Mouse (Mus musculus) C2C12 (cell line): ENCODE data around the gene Ehmt2. TPM values are rescaled to one million over a fixed set of nuclear protein-coding genes. Genes with fewer than 3 reads are reported as not detected.

Experiments used
- H3K27me3 ChIP-seq: one replicate; pipeline ENCODE4 v1.6.1; 2011; ENCODE audit not compliant: control insufficient read depth, insufficient read depth, insufficient read length
- H3K36me3 ChIP-seq: one replicate; pipeline ENCODE4 v1.6.1; 2011; ENCODE audit not compliant: control insufficient read depth, insufficient read depth
- H3K4me3 ChIP-seq: one replicate; pipeline ENCODE4 v1.5.1; 2011; ENCODE audit warnings: mild to moderate bottlenecking, control low read depth; ENCODE audit not compliant: poor library complexity, insufficient read depth, severe bottlenecking
- H3K79me2 ChIP-seq: one replicate; pipeline ENCODE4 v1.6.1; 2011; ENCODE audit not compliant: control insufficient read depth, insufficient read depth
- H3K79me3 ChIP-seq: one replicate; pipeline ENCODE4 v1.6.1; 2011; ENCODE audit warnings: low read depth, control low read depth
- H3ac ChIP-seq: one replicate; pipeline ENCODE3; 2011; ENCODE audit warnings: low read depth; ENCODE audit not compliant: control insufficient read depth, insufficient read length
- CEBPB ChIP-seq: IDR thresholded peaks from one replicate; pipeline ENCODE4 v1.6.1; 2011; ENCODE audit warnings: low read depth, mild to moderate bottlenecking, control low read depth, moderate library complexity
- CTCF ChIP-seq: IDR thresholded peaks from one replicate; pipeline ENCODE4 v1.5.1; 2011; ENCODE audit not compliant: control insufficient read depth, insufficient read depth, insufficient read length
- FOSL1 ChIP-seq: IDR thresholded peaks from one replicate; pipeline ENCODE4 v1.8.0; 2011; ENCODE audit warnings: mild to moderate bottlenecking, low read length; ENCODE audit not compliant: poor library complexity, insufficient read depth, severe bottlenecking
- MAX ChIP-seq: IDR thresholded peaks from one replicate; pipeline ENCODE4 v1.6.1; 2011; ENCODE audit warnings: mild to moderate bottlenecking, control low read depth
- MYOD1 ChIP-seq: IDR thresholded peaks from one replicate; pipeline ENCODE4 v1.6.1; 2011; ENCODE audit warnings: low read depth; ENCODE audit not compliant: control insufficient read depth, insufficient read length
- MYOG ChIP-seq: IDR thresholded peaks from one replicate; pipeline ENCODE4 v1.6.1; 2011; ENCODE audit not compliant: control insufficient read depth, insufficient read length; ENCODE audit errors: extremely low read depth
- USF1 ChIP-seq: IDR thresholded peaks from one replicate; pipeline ENCODE4 v1.6.1; 2011; ENCODE audit warnings: low read depth, mild to moderate bottlenecking, control low read depth, moderate library complexity
- polyA plus RNA-seq: library from polyadenylated mRNA; unstranded; fragments of >200 nt; fragmentation: generic; extraction: Trizol; gene quantifications from one replicate; pipeline ENCODE4 v1.2.1, GENCODE M21; 2012; ENCODE audit warnings: missing spikeins

Gene Ehmt2
- polyA plus RNA-seq, 1 experiment = 106 TPM

GRCm38 (mm10) chr17:34874321-34874720 is 23.9 kb upstream of the Ehmt2 start:
- TF ChIP-seq MAX (no peak), MYOD1 (no peak), USF1 (no peak), MYOG (no peak), CEBPB (no peak), CTCF (no peak), FOSL1 (no peak)
- Histone ChIP-seq H3K27me3 (peaks cover 4% of the 10 kb centered on the region), H3K79me3 (no peaks in the 10 kb centered on the region)

GRCm38 (mm10) chr17:34879336-34879879 is 18.9 kb upstream of the Ehmt2 start, which contains the start of gene Zbtb12:
TSS of gene Zbtb12 (plus strand) at chr17:34879483.
- H3K4me3 ChIP-seq = no peak within 1 kb of the TSS

More at GRCm38 (mm10) chr17:34874321-34874720, 23.9 kb upstream of the Ehmt2 start:
- no peak overlapping the region for H3K4me3 ChIP-seq
- no peaks in the 10 kb centered on the region for H3K36me3 ChIP-seq
- H3ac ChIP-seq = no peak overlapping the region
- no peaks in the 10 kb centered on the region for H3K79me2 ChIP-seq

GRCm38 (mm10) chr17:34881166-34881565 is 17.1 kb upstream of the Ehmt2 start:
- TF ChIP-seq MYOD1 = no peak
- no peak for TF ChIP-seq MAX
- no peak for TF ChIP-seq USF1
- TF ChIP-seq CTCF = no peak
- no peak for TF ChIP-seq MYOG
- TF ChIP-seq FOSL1 = no peak
- TF ChIP-seq CEBPB = no peak
- Histone ChIP-seq H3K79me2 (no peaks in the 10 kb centered on the region), H3K27me3 (no peaks in the 10 kb centered on the region), H3K4me3 (no peak overlapping the region), H3K79me3 (no peaks in the 10 kb centered on the region), H3K36me3 (no peaks in the 10 kb centered on the region), H3ac (no peak overlapping the region)

More at GRCm38 (mm10) chr17:34879336-34879879, 18.9 kb upstream of the Ehmt2 start, which contains the start of gene Zbtb12:
- H3ac ChIP-seq = no peak within 1 kb of the TSS
- TF ChIP-seq MYOG (no peak), USF1 (no peak), CEBPB (no peak), FOSL1 (no peak), MYOD1 (no peak), CTCF (no peak), MAX (no peak)
- no peaks in the 10 kb centered on the region for H3K79me2 ChIP-seq
- H3K36me3 ChIP-seq = no peaks in the 10 kb centered on the region
- no peaks in the 10 kb centered on the region for H3K27me3 ChIP-seq
- no peaks in the 10 kb centered on the region for H3K79me3 ChIP-seq

- TF ChIP-seq USF1 (no peak), FOSL1 (no peak)
- H3K79me3 ChIP-seq = no peaks in the 10 kb centered on the region
- H3K79me2 ChIP-seq = no peaks in the 10 kb centered on the region
- H3ac ChIP-seq = no peak within 1 kb of the TSS
- H3K27me3 ChIP-seq = no peaks in the 10 kb centered on the region
- no peak within 1 kb of the TSS for H3K4me3 ChIP-seq
- no peaks in the 10 kb centered on the region for H3K36me3 ChIP-seq
Observed at GRCm38 (mm10) chr17:34881683-34882310, 16.5 kb upstream of the Ehmt2 start, which contains the start of gene Gm20547. TSS of gene Gm20547 (minus strand) at chr17:34882042.

GRCm38 (mm10) chr17:34883332-34883731 is 14.9 kb upstream of the Ehmt2 start:
- H3K4me3 ChIP-seq = no peak overlapping the region
- no peaks in the 10 kb centered on the region for H3K79me3 ChIP-seq
- H3K79me2 ChIP-seq = no peaks in the 10 kb centered on the region
- TF ChIP-seq MAX = no peak
- TF ChIP-seq MYOG = no peak
- no peak for TF ChIP-seq FOSL1
- TF ChIP-seq USF1 = no peak
- TF ChIP-seq MYOD1 = no peak
- no peak for TF ChIP-seq CEBPB
- no peak for TF ChIP-seq CTCF
- H3ac ChIP-seq = no peak overlapping the region
- H3K36me3 ChIP-seq = no peaks in the 10 kb centered on the region
- no peaks in the 10 kb centered on the region for H3K27me3 ChIP-seq

DNA sequence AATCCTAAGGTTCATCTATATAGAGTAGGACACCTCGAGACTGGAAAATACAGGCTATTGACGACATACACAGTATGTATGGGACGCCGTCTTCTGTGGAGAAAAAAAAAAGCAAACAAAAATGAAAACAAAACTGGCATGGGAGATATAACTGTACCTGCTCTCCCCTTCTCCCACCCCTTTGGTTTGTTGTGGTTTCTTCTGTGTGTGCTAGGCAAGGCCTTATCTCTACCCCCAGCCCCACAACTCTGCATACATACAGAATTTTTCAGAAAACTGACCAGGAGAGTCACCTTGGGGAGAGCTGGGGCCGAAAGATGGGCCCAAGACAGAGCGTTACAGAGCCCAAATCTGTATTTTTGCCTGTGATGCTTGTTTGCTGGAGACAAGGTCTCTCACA is 13.6 kb upstream of the Ehmt2 start:
- Histone ChIP-seq H3K4me3 (no peak overlapping the region), H3K79me3 (no peaks in the 10 kb centered on the region), H3K36me3 (no peaks in the 10 kb centered on the region), H3K79me2 (no peaks in the 10 kb centered on the region), H3K27me3 (no peaks in the 10 kb centered on the region), H3ac (no peak overlapping the region)
- TF ChIP-seq MAX (no peak), CEBPB (no peak), USF1 (no peak), CTCF (no peak), MYOG (no peak), FOSL1 (no peak), MYOD1 (no peak)
